Mouse (Mus musculus): ENCODE data around the gene Olfr1449.

GRCm38 (mm10) chr19:12883555-12883954 lies 47.1 kb upstream of the Olfr1449 start, which contains the start of gene Olfr1445:
- no peak for TF ChIP-seq CTCF (IDR thresholded peaks at IDR 0.05; ENCODE audit: borderline replicate concordance, insufficient read depth, low read length)
- TF ChIP-seq POLR2A (IDR thresholded peaks at IDR 0.05; ENCODE audit: low read depth, low read length), result no peak

Data from embryonic fibroblast, embryonic 13.5 days (primary cell).